Mouse (Mus musculus) CH12.LX (cell line): ENCODE data around the gene Ackr2. TPM values are rescaled to one million over a fixed set of nuclear protein-coding genes. Genes with fewer than 3 reads are reported as not detected.

Experiments
- DNase-seq: peaks from one replicate; pipeline ENCODE4 v3.0.0-alpha.2; 2013; ENCODE audit errors: extremely low read depth
- H3K27ac ChIP-seq: 2 replicates; pipeline ENCODE4 v1.5.1; 2012; ENCODE audit warnings: low read depth, mild to moderate bottlenecking, control low read depth, moderate library complexity; ENCODE audit not compliant: insufficient read depth
- H3K27me3 ChIP-seq: replicated peaks from 2 replicates; pipeline ENCODE3; 2012; ENCODE audit warnings: inconsistent platforms
- H3K36me3 ChIP-seq, 2 experiments: replicated peaks in 1 of 2; 2 replicates each; pipeline versions ENCODE3 to v1.6.1; 2012; ENCODE audit warnings: inconsistent platforms in 1 of 2, low read length in 1 of 2, mild to moderate bottlenecking in 1 of 2, mixed read lengths in 1 of 2, moderate library complexity in 1 of 2; ENCODE audit not compliant: control insufficient read depth in 1 of 2, insufficient read depth in 1 of 2
- H3K4me1 ChIP-seq, 2 experiments: 2 replicates each; pipeline ENCODE4 v1.6.1; 2012; ENCODE audit warnings: inconsistent platforms in 1 of 2, moderate library complexity in 1 of 2; ENCODE audit not compliant: insufficient read depth in 2 of 2, control insufficient read depth in 1 of 2
- H3K4me2 ChIP-seq: 2 replicates; pipeline ENCODE4 v1.6.1; 2012; ENCODE audit warnings: low read depth, mild to moderate bottlenecking, control low read depth; ENCODE audit not compliant: poor library complexity, insufficient read depth, severe bottlenecking
- H3K4me3 ChIP-seq, 3 experiments: fragments of 150-350 bp in 1 of 3; sonication (generic) in 1 of 3; replicated peaks in 1 of 3; 2 replicates each; pipeline versions ENCODE3 to v1.5.1; 2011 to 2012; ENCODE audit warnings: low read depth in 2 of 3, low read length in 2 of 3, mild to moderate bottlenecking in 2 of 3, moderate library complexity in 2 of 3, control low read depth in 1 of 3, improper control_type of control experiment in 1 of 3, inconsistent platforms in 1 of 3, mixed read lengths in 1 of 3; ENCODE audit not compliant: poor library complexity in 1 of 3
- H3K79me2 ChIP-seq: replicated peaks from 2 replicates; pipeline ENCODE4 v1.6.1; 2012; ENCODE audit warnings: mild to moderate bottlenecking, moderate library complexity; ENCODE audit not compliant: control insufficient read depth, poor library complexity, insufficient read depth, severe bottlenecking; ENCODE audit errors: extremely low read depth
- H3K9ac ChIP-seq: 2 replicates; pipeline ENCODE4 v1.6.1; 2012; ENCODE audit warnings: low read depth, mild to moderate bottlenecking, control low read depth, moderate library complexity; ENCODE audit not compliant: insufficient read depth
- H3K9me3 ChIP-seq: replicated peaks from 2 replicates; pipeline ENCODE3; 2012; ENCODE audit warnings: low read length, inconsistent platforms, mixed read lengths
- BHLHE40 ChIP-seq: IDR thresholded peaks from 2 replicates; pipeline ENCODE4 v1.6.1; 2011; ENCODE audit warnings: mild to moderate bottlenecking, low read depth, low read length, improper control_type of control experiment
- E2F4 ChIP-seq: IDR thresholded peaks from 2 replicates; pipeline ENCODE4 v1.6.1; 2011; ENCODE audit warnings: low read depth, low read length, improper control_type of control experiment; ENCODE audit not compliant: insufficient replicate concordance
- ELF1 ChIP-seq: IDR thresholded peaks from 2 replicates; pipeline ENCODE4 v1.6.1; 2014; ENCODE audit warnings: low read depth, mild to moderate bottlenecking, inconsistent platforms, low read length, improper control_type of control experiment
- EP300 ChIP-seq: IDR thresholded peaks from 2 replicates; pipeline ENCODE4 v1.6.1; 2011; ENCODE audit warnings: low read length, improper control_type of control experiment
- ETS1 ChIP-seq: conservative IDR thresholded peaks from 2 replicates; pipeline ENCODE4 v1.6.1; 2012; ENCODE audit warnings: low read depth, mild to moderate bottlenecking, inconsistent platforms, low read length, improper control_type of control experiment, moderate library complexity
- GABPA ChIP-seq: IDR thresholded peaks from 2 replicates; pipeline ENCODE4 v1.6.1; 2012; ENCODE audit warnings: low read depth, low read length, improper control_type of control experiment, inconsistent platforms; ENCODE audit not compliant: insufficient replicate concordance
- HCFC1 ChIP-seq: IDR thresholded peaks from 2 replicates; pipeline ENCODE4 v1.6.1; 2012; ENCODE audit warnings: low read depth, mild to moderate bottlenecking, inconsistent platforms, low read length, improper control_type of control experiment
- IRF4 ChIP-seq: IDR thresholded peaks from 2 replicates; pipeline ENCODE4 v1.6.1; 2014; ENCODE audit warnings: low read depth, mild to moderate bottlenecking, inconsistent platforms, low read length, improper control_type of control experiment
- JUN ChIP-seq: IDR thresholded peaks from 2 replicates; pipeline ENCODE4 v1.6.1; 2011; ENCODE audit warnings: low read depth, mild to moderate bottlenecking, low read length, improper control_type of control experiment, moderate library complexity; ENCODE audit not compliant: insufficient read depth
- JUND ChIP-seq: conservative IDR thresholded peaks from 2 replicates; pipeline ENCODE4 v1.6.1; 2011; ENCODE audit warnings: low read depth, low read length, improper control_type of control experiment
- POLR2A ChIP-seq: IDR thresholded peaks from 2 replicates; pipeline ENCODE4 v1.6.1; 2011; ENCODE audit warnings: low read depth, mild to moderate bottlenecking, improper control_type of control experiment, low read length
- RAD21 ChIP-seq: IDR thresholded peaks from 2 replicates; pipeline ENCODE4 v1.6.1; 2011; ENCODE audit warnings: low read depth, mild to moderate bottlenecking, low read length, improper control_type of control experiment, moderate library complexity
- TBP ChIP-seq: conservative IDR thresholded peaks from 2 replicates; pipeline ENCODE4 v1.6.1; 2011; ENCODE audit warnings: low read depth, low read length, improper control_type of control experiment
- TCF12 ChIP-seq: IDR thresholded peaks from 2 replicates; pipeline ENCODE4 v1.6.1; 2014; ENCODE audit warnings: low read depth, mild to moderate bottlenecking, inconsistent platforms, low read length, improper control_type of control experiment
- ZC3H11A ChIP-seq: IDR thresholded peaks from 2 replicates; pipeline ENCODE4 v1.6.1; 2012; ENCODE audit warnings: low read depth, mild to moderate bottlenecking, inconsistent platforms, low read length, improper control_type of control experiment
- ZKSCAN1 ChIP-seq: IDR thresholded peaks from 2 replicates; pipeline ENCODE4 v1.6.1; 2012; ENCODE audit warnings: low read depth, inconsistent platforms, low read length, improper control_type of control experiment, borderline replicate concordance
- ZNF384 ChIP-seq: IDR thresholded peaks from 2 replicates; pipeline ENCODE4 v1.6.1; 2012; ENCODE audit warnings: low read depth, low read length, improper control_type of control experiment, inconsistent platforms
- dilution Hi-C: fragments of 300-500 bp; cut with MboI; formaldehyde crosslinking; loops from 2 replicates; pipeline ENCODE4 v1.14.3; 2020; ENCODE audit warnings: low sequenced_read_pairs; ENCODE audit not compliant: extremely low pct_unique_long_range_greater_than_20kb, extremely low pct_ligation_motif_present
- in situ Hi-C: fragments of 300-500 bp; cut with MboI; formaldehyde crosslinking; loops from 3 replicates; pipeline ENCODE4 v1.14.3; 2019; ENCODE audit warnings: low sequenced_read_pairs, low pct_ligation_motif_present, low pct_unique_long_range_greater_than_20kb, mixed read lengths
- polyA plus RNA-seq: library from polyadenylated mRNA; unstranded; fragments of >175 nt; gene quantifications from 2 replicates; pipeline ENCODE4 v1.2.1, GENCODE M21; 2012; ENCODE audit warnings: low read depth; ENCODE audit not compliant: insufficient read length
- total RNA-seq, 2 experiments: library from RNA; depleted of rRNA; stranded (reverse); fragments of 300-350 nt in 1 of 2; fragments of >200 nt in 1 of 2; gene quantifications; 2 replicates each; pipeline ENCODE4 v1.2.3; 2012 to 2014

Ackr2 gene
- total and polyA plus RNA-seq, 3 experiments, result 2.9 to 13.9 (median 9.8) TPM

- TF ChIP-seq JUN (no peak), E2F4 (no peak), BHLHE40 (no peak), RAD21 (no peak), HCFC1 (no peak), ZKSCAN1 (no peak), POLR2A (no peak), ZC3H11A (no peak), TBP (no peak), IRF4 (no peak), GABPA (no peak), JUND (no peak), EP300 (no peak)
- peaks cover 0 to 14% of the 10 kb centered on the region in 2 experiments for H3K36me3 ChIP-seq
- H3K4me2 ChIP-seq, result no peak overlapping the region
- no peaks in the 10 kb centered on the region for H3K27me3 ChIP-seq
- H3K4me3 ChIP-seq, result no peak overlapping the region
- no peaks in the 10 kb centered on the region for H3K79me2 ChIP-seq
- no peak overlapping the region for H3K27ac ChIP-seq
- in situ Hi-C loops, result no loop called here
- no peaks in the 10 kb centered on the region for H3K9me3 ChIP-seq
- DNase-seq, result no peak
- dilution Hi-C loops, result no loop called here
- peaks cover 31 to 61% of the 10 kb centered on the region in 2 experiments for H3K4me1 ChIP-seq
- H3K9ac ChIP-seq, result no peak overlapping the region
These were observed 3.7 kb upstream of the Ackr2 start for GRCm38 (mm10) chr9:121894447-121894846.

- in situ Hi-C loops (no loop called here), dilution Hi-C loops (no loop called here)
- Histone ChIP-seq H3K4me2 (no peak overlapping the region), H3K4me3 (no peak overlapping the region), H3K36me3 (peaks cover 0 to 14% of the 10 kb centered on the region in 2 experiments), H3K9ac (no peak overlapping the region), H3K79me2 (no peaks in the 10 kb centered on the region), H3K9me3 (no peaks in the 10 kb centered on the region), H3K27me3 (no peaks in the 10 kb centered on the region), H3K4me1 (peaks cover 35 to 67% of the 10 kb centered on the region in 2 experiments), H3K27ac (no peak overlapping the region)
- peak; percentile 91 for TF ChIP-seq ZNF384
- TF ChIP-seq ELF1, result no peak
- peak; percentile 72; the same call in 1 of the 2 replicates for TF ChIP-seq TCF12
- TF ChIP-seq ETS1, result peak; percentile 47
- DNase-seq, result no peak
These were observed 2.7 kb upstream of the Ackr2 start for GRCm38 (mm10) chr9:121895392-121895993.
